15 mouse cellular contexts compared by ENCODE assay signal in genomic region chr4:154396652-154397301, GRCm38 (mm10).
A peak's percentile ranks its signal among the peaks of the same experiment; 100 is the strongest.
DNase-seq lines count a peak whose midpoint lies in the region; ATAC-seq and TF ChIP-seq lines count a peak whose summit lies in the region.
"Had no signal": no experiment of that assay in that cellular context is flagged by ENCODE, and none has a peak within 500 bp of the region (broad histone marks: within the 10 kb centered on the region; RNA-seq: fewer than 3 reads in every experiment).

No protein-coding gene starts in this region.

- H3K9ac ChIP-seq in midbrain, postnatal 0 days (replicated peaks; ENCODE audit: low read length, poor library complexity, severe bottlenecking): no peak overlapping the region
- no peak overlapping the region for H3K9ac ChIP-seq in midbrain, embryonic 13.5 days (replicated peaks)
- no peak overlapping the region for H3K9ac ChIP-seq in embryonic facial prominence, embryonic 15.5 days
- H3K9ac ChIP-seq in limb, embryonic 12.5 days (replicated peaks): no peak overlapping the region
- H3K9ac ChIP-seq: liver, embryonic 15.5 days had no signal

- no peak overlapping the region for H3K4me3 ChIP-seq in heart, embryonic 10.5 days
- H3K4me3 ChIP-seq in midbrain, postnatal 0 days (ENCODE audit: low read depth, low read length): no peak overlapping the region
- H3K4me3 ChIP-seq in midbrain, embryonic 13.5 days (replicated peaks): no peak overlapping the region
- H3K4me3 ChIP-seq in embryonic facial prominence, embryonic 15.5 days (replicated peaks): no peak overlapping the region
- H3K4me3 ChIP-seq in limb, embryonic 12.5 days (replicated peaks): no peak overlapping the region
- H3K4me3 ChIP-seq: liver, embryonic 15.5 days had no signal

- peaks cover 62% of the 10 kb centered on the region for H3K4me1 ChIP-seq in heart, embryonic 10.5 days
- H3K4me1 ChIP-seq in midbrain, postnatal 0 days (ENCODE audit: insufficient read depth, low read length): no peaks in the 10 kb centered on the region
- peaks cover 36% of the 10 kb centered on the region for H3K4me1 ChIP-seq in midbrain, embryonic 13.5 days (replicated peaks)
- peaks cover 21% of the 10 kb centered on the region for H3K4me1 ChIP-seq in embryonic facial prominence, embryonic 15.5 days
- peaks cover 71% of the 10 kb centered on the region for H3K4me1 ChIP-seq in limb, embryonic 12.5 days (replicated peaks)

- H3K36me3 ChIP-seq in heart, embryonic 10.5 days: no peaks in the 10 kb centered on the region
- H3K36me3 ChIP-seq in midbrain, postnatal 0 days (ENCODE audit: insufficient read depth, low read length): no peaks in the 10 kb centered on the region
- H3K36me3 ChIP-seq in midbrain, embryonic 13.5 days: no peaks in the 10 kb centered on the region
- no peaks in the 10 kb centered on the region for H3K36me3 ChIP-seq in embryonic facial prominence, embryonic 15.5 days
- no peaks in the 10 kb centered on the region for H3K36me3 ChIP-seq in limb, embryonic 12.5 days
- H3K36me3 ChIP-seq: liver, embryonic 15.5 days had no signal

- TF ChIP-seq CTCF in midbrain, postnatal 0 days (IDR thresholded peaks at IDR 0.05): no peak

- no peak overlapping the region for H3K4me2 ChIP-seq in midbrain, postnatal 0 days (ENCODE audit: low read depth, low read length, poor library complexity, severe bottlenecking)
- no peak overlapping the region for H3K4me2 ChIP-seq in midbrain, embryonic 13.5 days (replicated peaks)
- H3K4me2 ChIP-seq in embryonic facial prominence, embryonic 15.5 days (replicated peaks): no peak overlapping the region
- no peak overlapping the region for H3K4me2 ChIP-seq in limb, embryonic 12.5 days
- H3K4me2 ChIP-seq: liver, embryonic 15.5 days had no signal

- H3K27ac ChIP-seq in heart, embryonic 10.5 days: 0 out of 2 replicates have a peak overlapping the region, but pooled peaks have one; percentile 52
- no peak overlapping the region for H3K27ac ChIP-seq in midbrain, postnatal 0 days (ENCODE audit: low read depth, low read length)
- H3K27ac ChIP-seq in midbrain, embryonic 13.5 days: no peak overlapping the region
- 0 out of 2 replicates have a peak overlapping the region, but pooled peaks have one; percentile 30 for H3K27ac ChIP-seq in embryonic facial prominence, embryonic 15.5 days (replicated peaks)
- H3K27ac ChIP-seq in limb, embryonic 12.5 days: peak overlapping the region; percentile 41
- H3K27ac ChIP-seq: liver, embryonic 15.5 days had no signal

- ATAC-seq in midbrain, postnatal 0 days (ENCODE audit: low FRiP score): no peak
- ATAC-seq in midbrain, embryonic 13.5 days: no peak
- peak; percentile 63 for ATAC-seq in embryonic facial prominence, embryonic 15.5 days (ENCODE audit: insufficient number of reproducible peaks, low FRiP score, low TSS enrichment, low read depth)
- no peak for ATAC-seq in limb, embryonic 12.5 days (ENCODE audit: insufficient number of reproducible peaks, insufficient read depth, low FRiP score, low TSS enrichment, low read depth)

- peaks cover 49% of the 10 kb centered on the region for H3K27me3 ChIP-seq in heart, embryonic 10.5 days (ENCODE audit: insufficient read depth, poor library complexity, severe bottlenecking)
- no peaks in the 10 kb centered on the region for H3K27me3 ChIP-seq in midbrain, postnatal 0 days (ENCODE audit: insufficient read depth, low read length)
- no peaks in the 10 kb centered on the region for H3K27me3 ChIP-seq in midbrain, embryonic 13.5 days
- no peaks in the 10 kb centered on the region for H3K27me3 ChIP-seq in embryonic facial prominence, embryonic 15.5 days
- no peaks in the 10 kb centered on the region for H3K27me3 ChIP-seq in limb, embryonic 12.5 days
- H3K27me3 ChIP-seq: liver, embryonic 15.5 days had no signal

- intact Hi-C loops in heart, postnatal 14 days (cut with DNase I): no loop called here

- 89% methylated on average over 14 of the region's 14 CpGs for WGBS in heart, embryonic 10.5 days
- 76% methylated on average over 14 of the region's 14 CpGs for WGBS in midbrain, postnatal 0 days
- 92% methylated on average over 14 of the region's 14 CpGs for WGBS in midbrain, embryonic 13.5 days
- 64% methylated on average over 14 of the region's 14 CpGs for WGBS in embryonic facial prominence, embryonic 15.5 days
- 67% methylated on average over 14 of the region's 14 CpGs for WGBS in limb, embryonic 12.5 days

- DNase-seq in heart, embryonic 10.5 days (ENCODE audit: low spot score): no peak
- DNase-seq in heart, postnatal 14 days: no peak
- peak; percentile 36 for DNase-seq in midbrain, postnatal 0 days (ENCODE audit: low spot score)
- no peak for DNase-seq in urinary bladder, postnatal 4 days (ENCODE audit: low spot score in 2 of 2)
- DNase-seq in yolk sac, embryonic 10.5 days (ENCODE audit: low spot score): no peak
- DNase-seq: adrenal gland, adult 2 months; cerebellum, adult 11 months; cerebellum, postnatal 14 days; layer of hippocampus, postnatal 36 days; lung, postnatal 14 days; right cerebral cortex, adult 18-20 months had no signal

- no peaks in the 10 kb centered on the region for H3K9me3 ChIP-seq in heart, embryonic 10.5 days
- H3K9me3 ChIP-seq in midbrain, postnatal 0 days (ENCODE audit: low read length): no peaks in the 10 kb centered on the region
- H3K9me3 ChIP-seq in midbrain, embryonic 13.5 days: no peaks in the 10 kb centered on the region
- no peaks in the 10 kb centered on the region for H3K9me3 ChIP-seq in embryonic facial prominence, embryonic 15.5 days (replicated peaks)
- no peaks in the 10 kb centered on the region for H3K9me3 ChIP-seq in limb, embryonic 12.5 days
- H3K9me3 ChIP-seq: liver, embryonic 15.5 days had no signal

Comparison
In these comparisons a context has a peak if more than half of its experiments do, and no peak if none do; other contexts are left out.
1. H3K27ac ChIP-seq: peak in heart, embryonic 10.5 days (single experiment), embryonic facial prominence, embryonic 15.5 days (single experiment) and limb, embryonic 12.5 days (single experiment); none in midbrain, postnatal 0 days (single experiment) and midbrain, embryonic 13.5 days (single experiment).